Mouse (Mus musculus) thymus, postnatal 0 days (tissue): ENCODE results near the gene Klhl7. TPM values are rescaled to one million over a fixed set of nuclear protein-coding genes. Genes with fewer than 3 reads are reported as not detected.
"Not testable (repeated sequence)": the region's sequence is repeated elsewhere in the genome, so short reads cannot be mapped to it uniquely, and the experiment has no call there.

ENCODE experiments used
- DNase-seq: peaks from one replicate; pipeline ENCODE4 v3.0.0-alpha.2; 2015; ENCODE audit warnings: low spot score
- polyA plus RNA-seq: library from polyadenylated mRNA; unstranded; fragments of >200 nt; fragmentation: Nextera tagmentation; extraction: Ambion mirVana; gene quantifications from 2 replicates; pipeline ENCODE4 v1.2.1, GENCODE M21; 2015

Gene Klhl7
- polyA plus RNA-seq, 1 experiment from 2014 or later: 19.2 TPM

GRCm38 (mm10) chr5:24092496-24092895, 7.9 kb upstream of the Klhl7 start:
- DNase-seq: no peak

GRCm38 (mm10) chr5:24095393-24095792, 5.0 kb upstream of the Klhl7 start:
- no peak for DNase-seq

- no peak for DNase-seq
Measured at GRCm38 (mm10) chr5:24095881-24096280, 4.5 kb upstream of the Klhl7 start.

- peak; percentile 58 for DNase-seq
Measured at GRCm38 (mm10) chr5:24100810-24101311, 456 bp downstream of the Klhl7 start.

- DNase-seq: peak; percentile 10
Measured at GRCm38 (mm10) chr5:24101446-24102140, 1.2 kb downstream of the Klhl7 start.

- DNase-seq: not testable (repeated sequence)
Measured at GRCm38 (mm10) chr5:24103235-24103634, 2.8 kb downstream of the Klhl7 start.

- DNase-seq: no peak
Measured at GRCm38 (mm10) chr5:24103841-24104240, 3.4 kb downstream of the Klhl7 start.

GRCm38 (mm10) chr5:24107071-24107739, 6.8 kb downstream of the Klhl7 start:
- DNase-seq: no peak

GRCm38 (mm10) chr5:24107740-24108098, 7.3 kb downstream of the Klhl7 start:
- no peak for DNase-seq

GRCm38 (mm10) chr5:24110068-24110467, 9.7 kb downstream of the Klhl7 start:
- peak; percentile 14 for DNase-seq

GRCm38 (mm10) chr5:24112116-24112903, 11.9 kb downstream of the Klhl7 start:
- DNase-seq: no peak

- no peak for DNase-seq
Measured at GRCm38 (mm10) chr5:24122221-24122620, 21.8 kb downstream of the Klhl7 start.

GRCm38 (mm10) chr5:24124175-24124574, 23.8 kb downstream of the Klhl7 start:
- no peak for DNase-seq

- no peak for DNase-seq
Measured at GRCm38 (mm10) chr5:24124579-24125276, 24.3 kb downstream of the Klhl7 start.

GRCm38 (mm10) chr5:24125910-24126636, 25.7 kb downstream of the Klhl7 start:
- no peak for DNase-seq

- DNase-seq: no peak
Measured at GRCm38 (mm10) chr5:24126967-24127366, 26.6 kb downstream of the Klhl7 start.

- no peak for DNase-seq
Measured at GRCm38 (mm10) chr5:24146964-24147363, 46.6 kb downstream of the Klhl7 start.

- DNase-seq: no peak
Measured at GRCm38 (mm10) chr5:24152199-24152598, 51.8 kb downstream of the Klhl7 start.

GRCm38 (mm10) chr5:24156774-24157173, 56.4 kb downstream of the Klhl7 start:
- no peak for DNase-seq

- DNase-seq: peak; percentile 92
Measured at GRCm38 (mm10) chr5:24164789-24165445, 64.5 kb downstream of the Klhl7 start, which contains the start of gene Nupl2. TSS of gene Nupl2 (plus strand) at chr5:24164963.
